Mouse (Mus musculus) CH12.LX (cell line): ENCODE data around the gene Fus. TPM values are rescaled to one million over a fixed set of nuclear protein-coding genes. Genes with fewer than 3 reads are reported as not detected.
"Not testable (repeated sequence)": the region's sequence is repeated elsewhere in the genome, so short reads cannot be mapped to it uniquely, and the experiment has no call there.

Experiments
- DNase-seq: peaks from one replicate; pipeline ENCODE4 v3.0.0-alpha.2; 2013; ENCODE audit errors: extremely low read depth
- H3K27ac ChIP-seq: 2 replicates; pipeline ENCODE4 v1.5.1; 2012; ENCODE audit warnings: low read depth, mild to moderate bottlenecking, control low read depth, moderate library complexity; ENCODE audit not compliant: insufficient read depth
- H3K27me3 ChIP-seq: replicated peaks from 2 replicates; pipeline ENCODE3; 2012; ENCODE audit warnings: inconsistent platforms
- H3K36me3 ChIP-seq, 2 experiments: replicated peaks in 1 of 2; 2 replicates each; pipeline versions ENCODE3 to v1.6.1; 2012; ENCODE audit warnings: inconsistent platforms in 1 of 2, low read length in 1 of 2, mild to moderate bottlenecking in 1 of 2, mixed read lengths in 1 of 2, moderate library complexity in 1 of 2; ENCODE audit not compliant: control insufficient read depth in 1 of 2, insufficient read depth in 1 of 2
- H3K4me1 ChIP-seq, 2 experiments: 2 replicates each; pipeline ENCODE4 v1.6.1; 2012; ENCODE audit warnings: inconsistent platforms in 1 of 2, moderate library complexity in 1 of 2; ENCODE audit not compliant: insufficient read depth in 2 of 2, control insufficient read depth in 1 of 2
- H3K4me2 ChIP-seq: 2 replicates; pipeline ENCODE4 v1.6.1; 2012; ENCODE audit warnings: low read depth, mild to moderate bottlenecking, control low read depth; ENCODE audit not compliant: poor library complexity, insufficient read depth, severe bottlenecking
- H3K4me3 ChIP-seq, 3 experiments: fragments of 150-350 bp in 1 of 3; sonication (generic) in 1 of 3; replicated peaks in 1 of 3; 2 replicates each; pipeline versions ENCODE3 to v1.5.1; 2011 to 2012; ENCODE audit warnings: low read depth in 2 of 3, low read length in 2 of 3, mild to moderate bottlenecking in 2 of 3, moderate library complexity in 2 of 3, control low read depth in 1 of 3, improper control_type of control experiment in 1 of 3, inconsistent platforms in 1 of 3, mixed read lengths in 1 of 3; ENCODE audit not compliant: poor library complexity in 1 of 3
- H3K79me2 ChIP-seq: replicated peaks from 2 replicates; pipeline ENCODE4 v1.6.1; 2012; ENCODE audit warnings: mild to moderate bottlenecking, moderate library complexity; ENCODE audit not compliant: control insufficient read depth, poor library complexity, insufficient read depth, severe bottlenecking; ENCODE audit errors: extremely low read depth
- H3K9ac ChIP-seq: 2 replicates; pipeline ENCODE4 v1.6.1; 2012; ENCODE audit warnings: low read depth, mild to moderate bottlenecking, control low read depth, moderate library complexity; ENCODE audit not compliant: insufficient read depth
- H3K9me3 ChIP-seq: replicated peaks from 2 replicates; pipeline ENCODE3; 2012; ENCODE audit warnings: low read length, inconsistent platforms, mixed read lengths
- CTCF ChIP-seq, 2 experiments: IDR thresholded peaks in 1 of 2; conservative IDR thresholded peaks in 1 of 2; 2 replicates each; pipeline ENCODE4 v1.5.1; 2011 to 2012; ENCODE audit warnings: low read depth in 2 of 2, low read length in 2 of 2, improper control_type of control experiment in 1 of 2, inconsistent platforms in 1 of 2, mild to moderate bottlenecking in 1 of 2, moderate library complexity in 1 of 2
- EP300 ChIP-seq: IDR thresholded peaks from 2 replicates; pipeline ENCODE4 v1.6.1; 2011; ENCODE audit warnings: low read length, improper control_type of control experiment
- ETS1 ChIP-seq: conservative IDR thresholded peaks from 2 replicates; pipeline ENCODE4 v1.6.1; 2012; ENCODE audit warnings: low read depth, mild to moderate bottlenecking, inconsistent platforms, low read length, improper control_type of control experiment, moderate library complexity
- GABPA ChIP-seq: IDR thresholded peaks from 2 replicates; pipeline ENCODE4 v1.6.1; 2012; ENCODE audit warnings: low read depth, low read length, improper control_type of control experiment, inconsistent platforms; ENCODE audit not compliant: insufficient replicate concordance
- HCFC1 ChIP-seq: IDR thresholded peaks from 2 replicates; pipeline ENCODE4 v1.6.1; 2012; ENCODE audit warnings: low read depth, mild to moderate bottlenecking, inconsistent platforms, low read length, improper control_type of control experiment
- IRF4 ChIP-seq: IDR thresholded peaks from 2 replicates; pipeline ENCODE4 v1.6.1; 2014; ENCODE audit warnings: low read depth, mild to moderate bottlenecking, inconsistent platforms, low read length, improper control_type of control experiment
- JUN ChIP-seq: IDR thresholded peaks from 2 replicates; pipeline ENCODE4 v1.6.1; 2011; ENCODE audit warnings: low read depth, mild to moderate bottlenecking, low read length, improper control_type of control experiment, moderate library complexity; ENCODE audit not compliant: insufficient read depth
- JUND ChIP-seq: conservative IDR thresholded peaks from 2 replicates; pipeline ENCODE4 v1.6.1; 2011; ENCODE audit warnings: low read depth, low read length, improper control_type of control experiment
- MAFK ChIP-seq: IDR thresholded peaks from 2 replicates; pipeline ENCODE4 v1.6.1; 2011; ENCODE audit warnings: low read length, improper control_type of control experiment; ENCODE audit not compliant: insufficient replicate concordance
- MEF2A ChIP-seq: IDR thresholded peaks from 2 replicates; pipeline ENCODE4 v1.6.1; 2014; ENCODE audit warnings: low read depth, mild to moderate bottlenecking, inconsistent platforms, low read length, improper control_type of control experiment, borderline replicate concordance
- MXI1 ChIP-seq: IDR thresholded peaks from 2 replicates; pipeline ENCODE4 v1.6.1; 2011; ENCODE audit warnings: mild to moderate bottlenecking, low read depth, low read length, improper control_type of control experiment
- MYC ChIP-seq: IDR thresholded peaks from 2 replicates; pipeline ENCODE4 v1.6.1; 2011; ENCODE audit warnings: low read depth, mild to moderate bottlenecking, improper control_type of control experiment, low read length
- NRF1 ChIP-seq: IDR thresholded peaks from 2 replicates; pipeline ENCODE4 v1.6.1; 2014; ENCODE audit warnings: low read depth, mild to moderate bottlenecking, inconsistent platforms, low read length, improper control_type of control experiment, moderate library complexity
- POLR2AphosphoS2 ChIP-seq: IDR thresholded peaks from 2 replicates; pipeline ENCODE4 v1.6.1; 2011; ENCODE audit warnings: low read depth, low read length, improper control_type of control experiment
- RAD21 ChIP-seq: IDR thresholded peaks from 2 replicates; pipeline ENCODE4 v1.6.1; 2011; ENCODE audit warnings: low read depth, mild to moderate bottlenecking, low read length, improper control_type of control experiment, moderate library complexity
- SMC3 ChIP-seq: IDR thresholded peaks from 2 replicates; pipeline ENCODE4 v1.6.1; 2011; ENCODE audit warnings: low read depth, low read length, improper control_type of control experiment
- TBP ChIP-seq: conservative IDR thresholded peaks from 2 replicates; pipeline ENCODE4 v1.6.1; 2011; ENCODE audit warnings: low read depth, low read length, improper control_type of control experiment
- USF2 ChIP-seq: conservative IDR thresholded peaks from 2 replicates; pipeline ENCODE4 v1.6.1; 2011; ENCODE audit warnings: low read depth, low read length, improper control_type of control experiment
- ZC3H11A ChIP-seq: IDR thresholded peaks from 2 replicates; pipeline ENCODE4 v1.6.1; 2012; ENCODE audit warnings: low read depth, mild to moderate bottlenecking, inconsistent platforms, low read length, improper control_type of control experiment
- ZKSCAN1 ChIP-seq: IDR thresholded peaks from 2 replicates; pipeline ENCODE4 v1.6.1; 2012; ENCODE audit warnings: low read depth, inconsistent platforms, low read length, improper control_type of control experiment, borderline replicate concordance
- ZNF384 ChIP-seq: IDR thresholded peaks from 2 replicates; pipeline ENCODE4 v1.6.1; 2012; ENCODE audit warnings: low read depth, low read length, improper control_type of control experiment, inconsistent platforms
- dilution Hi-C: fragments of 300-500 bp; cut with MboI; formaldehyde crosslinking; loops from 2 replicates; pipeline ENCODE4 v1.14.3; 2020; ENCODE audit warnings: low sequenced_read_pairs; ENCODE audit not compliant: extremely low pct_unique_long_range_greater_than_20kb, extremely low pct_ligation_motif_present
- in situ Hi-C: fragments of 300-500 bp; cut with MboI; formaldehyde crosslinking; loops from 3 replicates; pipeline ENCODE4 v1.14.3; 2019; ENCODE audit warnings: low sequenced_read_pairs, low pct_ligation_motif_present, low pct_unique_long_range_greater_than_20kb, mixed read lengths
- polyA plus RNA-seq: library from polyadenylated mRNA; unstranded; fragments of >175 nt; gene quantifications from 2 replicates; pipeline ENCODE4 v1.2.1, GENCODE M21; 2012; ENCODE audit warnings: low read depth; ENCODE audit not compliant: insufficient read length
- total RNA-seq, 2 experiments: library from RNA; depleted of rRNA; stranded (reverse); fragments of 300-350 nt in 1 of 2; fragments of >200 nt in 1 of 2; gene quantifications; 2 replicates each; pipeline ENCODE4 v1.2.3; 2012 to 2014

Gene Fus
- total and polyA plus RNA-seq, 3 experiments, result 39.2 to 848 (median 57.7) TPM

GRCm38 (mm10) chr7:127942097-127942496 is 25.2 kb upstream of the Fus start:
- in situ Hi-C loops, dilution Hi-C loops, H3K9ac ChIP-seq, H3K4me3 ChIP-seq, H3K36me3 ChIP-seq, H3K4me1 ChIP-seq, H3K4me2 ChIP-seq, H3K27ac ChIP-seq, H3K79me2 ChIP-seq, H3K9me3 ChIP-seq, DNase-seq: not testable (repeated sequence)
- H3K27me3 ChIP-seq, result peaks cover 53% of the 10 kb centered on the region
- TF ChIP-seq RAD21 (peak; percentile 13), MYC (peak; percentile 67), CTCF (conservative IDR thresholded peaks at IDR 0.05 in 1 of 2, IDR thresholded peaks at IDR 0.05 in 1 of 2; ENCODE audit: low read depth in 2 of 2, low read length in 2 of 2) (peak in 1 of 2 experiments; percentile 44; a peak in 2 of 4 replicates), ZNF384 (peak; percentile 81)

DNA sequence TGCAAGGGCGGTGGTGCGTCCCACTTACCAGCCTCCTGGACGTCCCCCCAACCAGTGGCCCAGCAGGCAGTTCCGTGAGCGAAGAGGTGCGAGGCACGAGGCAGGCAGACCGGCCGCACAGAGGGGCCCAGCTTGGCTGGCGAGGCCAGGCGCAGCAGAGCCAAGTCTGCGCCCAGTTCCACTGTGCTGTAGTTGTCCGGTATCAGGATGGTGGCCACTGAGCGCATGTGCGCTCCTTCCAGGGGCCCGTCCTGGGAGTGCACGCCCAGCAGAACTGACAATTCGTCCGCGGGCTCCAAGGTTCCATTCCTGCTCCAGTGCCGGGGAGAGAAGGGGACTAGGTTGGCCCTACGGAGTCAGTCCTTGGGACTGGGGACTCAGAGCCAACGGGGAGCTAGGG is 22.6 kb upstream of the Fus start:
- Histone ChIP-seq H3K79me2 (no peaks in the 10 kb centered on the region), H3K9me3 (no peaks in the 10 kb centered on the region), H3K27me3 (peaks cover 64% of the 10 kb centered on the region), H3K36me3 (no peaks in the 10 kb centered on the region), H3K4me3 (no peak overlapping the region), H3K27ac (no peak overlapping the region), H3K4me2 (no peak overlapping the region), H3K9ac (no peak overlapping the region), H3K4me1 (no peaks in the 10 kb centered on the region)
- DNase-seq, result no peak
- in situ Hi-C loops, result no loop called here
- dilution Hi-C loops, result no loop called here
- TF ChIP-seq USF2, result no peak
- no peak for TF ChIP-seq JUN
- TF ChIP-seq RAD21, result no peak
- no peak for TF ChIP-seq TBP
- no peak for TF ChIP-seq SMC3
- no peak for TF ChIP-seq MYC
- TF ChIP-seq ZC3H11A, result no peak
- no peak for TF ChIP-seq MAFK
- no peak for TF ChIP-seq IRF4
- no peak for TF ChIP-seq NRF1
- TF ChIP-seq GABPA, result no peak
- no peak for TF ChIP-seq JUND
- no peak for TF ChIP-seq MXI1
- TF ChIP-seq MEF2A, result no peak
- TF ChIP-seq ETS1, result no peak
- TF ChIP-seq ZNF384, result no peak
- TF ChIP-seq EP300, result no peak
- TF ChIP-seq HCFC1, result no peak
- no peak for TF ChIP-seq POLR2AphosphoS2
- no peak for TF ChIP-seq ZKSCAN1
